Mouse (Mus musculus): ENCODE measurements around the gene Gpc6. TPM values are rescaled to one million over a fixed set of nuclear protein-coding genes. Genes with fewer than 3 reads are reported as not detected.

Gpc6 gene
- total and polyA plus RNA-seq, 3 experiments: not detected

- Histone ChIP-seq H3K79me2 (ENCODE audit: control insufficient read depth, insufficient read depth, low read length, poor library complexity) (no peaks in the 10 kb centered on the region), H3K9me3 (replicated peaks; ENCODE audit: insufficient read depth, low read length) (no peaks in the 10 kb centered on the region), H3K4me3 (ENCODE audit: control insufficient read depth in 1 of 2, insufficient read depth in 1 of 2, low read depth in 2 of 2, low read length in 2 of 2) (no peak overlapping the region), H3K27me3 (ENCODE audit: control insufficient read depth in 1 of 2, insufficient read depth in 2 of 2, low read length in 2 of 2) (no peaks in the 10 kb centered on the region), H3K27ac (ENCODE audit: control insufficient read depth, low read depth, low read length) (no peak overlapping the region), H3K36me3 (ENCODE audit: control insufficient read depth in 1 of 2, insufficient read depth in 2 of 2, low read length in 2 of 2) (no peaks in the 10 kb centered on the region), H3K4me1 (ENCODE audit: control insufficient read depth in 1 of 2, insufficient read depth in 2 of 2, low read length in 2 of 2) (no peaks in the 10 kb centered on the region), H3K9ac (ENCODE audit: control insufficient read depth, low read depth, low read length, poor library complexity, severe bottlenecking) (no peak overlapping the region)
- TF ChIP-seq EP300 (IDR thresholded peaks at IDR 0.05; ENCODE audit: low read depth in 1 of 2, low read length in 2 of 2): no peak
- TF ChIP-seq GABPA (IDR thresholded peaks at IDR 0.05; ENCODE audit: low read depth, low read length): no peak
- no peak for DNase-seq (ENCODE audit: low read depth, low spot score)
Measured at GRCm38 (mm10) chr14:117895539-117895912, 970.4 kb downstream of the Gpc6 start.

GRCm38 (mm10) chr14:117904300-117904699, 979.2 kb downstream of the Gpc6 start:
- Histone ChIP-seq H3K27ac (ENCODE audit: control insufficient read depth, low read depth, low read length) (no peak overlapping the region), H3K4me1 (ENCODE audit: control insufficient read depth in 1 of 2, insufficient read depth in 2 of 2, low read length in 2 of 2) (no peaks in the 10 kb centered on the region), H3K9ac (ENCODE audit: control insufficient read depth, low read depth, low read length, poor library complexity, severe bottlenecking) (no peak overlapping the region), H3K4me3 (ENCODE audit: control insufficient read depth in 1 of 2, insufficient read depth in 1 of 2, low read depth in 2 of 2, low read length in 2 of 2) (no peak overlapping the region), H3K36me3 (ENCODE audit: control insufficient read depth in 1 of 2, insufficient read depth in 2 of 2, low read length in 2 of 2) (no peaks in the 10 kb centered on the region), H3K79me2 (ENCODE audit: control insufficient read depth, insufficient read depth, low read length, poor library complexity) (no peaks in the 10 kb centered on the region), H3K9me3 (replicated peaks; ENCODE audit: insufficient read depth, low read length) (no peaks in the 10 kb centered on the region), H3K27me3 (ENCODE audit: control insufficient read depth in 1 of 2, insufficient read depth in 2 of 2, low read length in 2 of 2) (no peaks in the 10 kb centered on the region)
- DNase-seq (ENCODE audit: low read depth, low spot score): no peak
- TF ChIP-seq E2F4 (IDR thresholded peaks at IDR 0.05; ENCODE audit: borderline replicate concordance, low read depth, low read length) (no peak), UBTF (IDR thresholded peaks at IDR 0.05; ENCODE audit: borderline replicate concordance, insufficient read depth, low read depth, low read length) (no peak), KAT2A (conservative IDR thresholded peaks at IDR 0.05; ENCODE audit: low read depth, low read length) (no peak), SMC3 (IDR thresholded peaks at IDR 0.05; ENCODE audit: low read depth, low read length) (no peak), GABPA (IDR thresholded peaks at IDR 0.05; ENCODE audit: low read depth, low read length) (no peak), CTCF (IDR thresholded peaks at IDR 0.05 in 2 of 3, conservative IDR thresholded peaks at IDR 0.05 in 1 of 3; ENCODE audit: control insufficient read depth in 1 of 3, insufficient read depth in 1 of 3, low read depth in 2 of 3, low read length in 3 of 3, poor library complexity in 1 of 3, severe bottlenecking in 1 of 3) (no peak), GATA1 (IDR thresholded peaks at IDR 0.05; ENCODE audit: low read depth, low read length) (no peak), MXI1 (IDR thresholded peaks at IDR 0.05; ENCODE audit: low read depth, low read length) (no peak), POLR2AphosphoS5 (IDR thresholded peaks at IDR 0.05; ENCODE audit: borderline replicate concordance, low read depth, low read length) (no peak)

GRCm38 (mm10) chr14:117905701-117906100, 980.6 kb downstream of the Gpc6 start:
- Histone ChIP-seq H3K79me2 (ENCODE audit: control insufficient read depth, insufficient read depth, low read length, poor library complexity) (no peaks in the 10 kb centered on the region), H3K4me1 (ENCODE audit: control insufficient read depth in 1 of 2, insufficient read depth in 2 of 2, low read length in 2 of 2) (no peaks in the 10 kb centered on the region), H3K9me3 (replicated peaks; ENCODE audit: insufficient read depth, low read length) (no peaks in the 10 kb centered on the region), H3K27ac (ENCODE audit: control insufficient read depth, low read depth, low read length) (no peak overlapping the region), H3K4me3 (ENCODE audit: control insufficient read depth in 1 of 2, insufficient read depth in 1 of 2, low read depth in 2 of 2, low read length in 2 of 2) (no peak overlapping the region), H3K27me3 (ENCODE audit: control insufficient read depth in 1 of 2, insufficient read depth in 2 of 2, low read length in 2 of 2) (no peaks in the 10 kb centered on the region), H3K36me3 (ENCODE audit: control insufficient read depth in 1 of 2, insufficient read depth in 2 of 2, low read length in 2 of 2) (no peaks in the 10 kb centered on the region), H3K9ac (ENCODE audit: control insufficient read depth, low read depth, low read length, poor library complexity, severe bottlenecking) (no peak overlapping the region)
- DNase-seq (ENCODE audit: low read depth, low spot score): no peak
- no peak for TF ChIP-seq NRF1 (IDR thresholded peaks at IDR 0.05; ENCODE audit: insufficient read depth, low read depth, low read length, poor library complexity, severe bottlenecking)
- TF ChIP-seq ETS1 (IDR thresholded peaks at IDR 0.05; ENCODE audit: low read depth, low read length): no peak
- no peak for TF ChIP-seq CTCF (IDR thresholded peaks at IDR 0.05 in 2 of 3, conservative IDR thresholded peaks at IDR 0.05 in 1 of 3; ENCODE audit: control insufficient read depth in 1 of 3, insufficient read depth in 1 of 3, low read depth in 2 of 3, low read length in 3 of 3, poor library complexity in 1 of 3, severe bottlenecking in 1 of 3)
- TF ChIP-seq ELF1 (IDR thresholded peaks at IDR 0.05; ENCODE audit: low read depth, low read length): no peak
- TF ChIP-seq TBP (IDR thresholded peaks at IDR 0.05; ENCODE audit: low read depth, low read length): no peak
- TF ChIP-seq POLR2AphosphoS5 (IDR thresholded peaks at IDR 0.05; ENCODE audit: borderline replicate concordance, low read depth, low read length): no peak
- TF ChIP-seq MYB (IDR thresholded peaks at IDR 0.05; ENCODE audit: low read depth, low read length): no peak
- TF ChIP-seq TCF12 (IDR thresholded peaks at IDR 0.05; ENCODE audit: low read depth, low read length): no peak
- TF ChIP-seq POLR2AphosphoS2 (IDR thresholded peaks at IDR 0.05; ENCODE audit: low read length): no peak
- TF ChIP-seq CHD2 (IDR thresholded peaks at IDR 0.05; ENCODE audit: low read length): no peak
- no peak for TF ChIP-seq ZC3H11A (IDR thresholded peaks at IDR 0.05; ENCODE audit: low read depth, low read length)
- no peak for TF ChIP-seq ZKSCAN1 (IDR thresholded peaks at IDR 0.05; ENCODE audit: low read depth, low read length)
- no peak for TF ChIP-seq E2F4 (IDR thresholded peaks at IDR 0.05; ENCODE audit: borderline replicate concordance, low read depth, low read length)
- TF ChIP-seq EP300 (IDR thresholded peaks at IDR 0.05; ENCODE audit: low read depth in 1 of 2, low read length in 2 of 2): no peak
- TF ChIP-seq TAL1 (IDR thresholded peaks at IDR 0.05; ENCODE audit: low read length): no peak
- TF ChIP-seq GABPA (IDR thresholded peaks at IDR 0.05; ENCODE audit: low read depth, low read length): no peak
- no peak for TF ChIP-seq SIN3A (IDR thresholded peaks at IDR 0.05; ENCODE audit: low read length)
- TF ChIP-seq SMC3 (IDR thresholded peaks at IDR 0.05; ENCODE audit: low read depth, low read length): no peak
